Mouse (Mus musculus) spleen, adult 2 months (tissue): ENCODE measurements around the gene Auts2.

Source experiments
- CTCF ChIP-seq: fragments of 200-500 bp; IDR thresholded peaks from 2 replicates; pipeline ENCODE4 v1.5.1; 2011; ENCODE audit warnings: mild to moderate bottlenecking, inconsistent platforms; ENCODE audit not compliant: insufficient read depth, insufficient read length, insufficient replicate concordance; ENCODE audit errors: extremely low read depth
- POLR2A ChIP-seq: fragments of 200-500 bp; IDR thresholded peaks from 2 replicates; pipeline ENCODE4 v1.6.1; 2011; ENCODE audit warnings: low read depth, low read length, inconsistent platforms

DNA sequence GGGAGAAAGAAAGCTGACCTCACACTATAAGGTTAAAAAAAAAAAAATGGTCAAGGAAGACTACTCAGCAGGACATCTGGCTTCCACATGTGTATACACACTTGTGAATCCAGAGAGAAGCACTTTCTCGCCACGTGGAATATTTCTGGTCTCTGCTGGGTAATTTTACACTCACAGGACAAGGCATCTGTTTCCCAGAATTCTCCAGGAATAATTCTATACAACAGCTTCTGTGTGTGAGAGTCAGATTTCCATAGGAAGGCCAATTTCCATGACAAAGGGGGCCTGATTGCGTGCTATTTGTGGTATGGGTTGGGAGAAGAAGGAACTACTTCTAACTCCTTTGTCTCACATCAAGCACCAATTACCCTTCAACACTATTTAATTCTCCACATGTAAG is 1016.5 kb downstream of the Auts2 start:
- TF ChIP-seq POLR2A = no peak
- TF ChIP-seq CTCF = no peak
